Mouse (Mus musculus) hindbrain, embryonic 15.5 days (tissue): ENCODE measurements around the gene Saa2. TPM values are rescaled to one million over a fixed set of nuclear protein-coding genes. Genes with fewer than 3 reads are reported as not detected.
A peak's percentile ranks its signal among the peaks of the same experiment; 100 is the strongest.

Experiments
- ATAC-seq: fragments of 200-750 bp; cut with Nextera tagmentation; 2 replicates; pipeline ENCODE4 v1.8.0; 2017; ENCODE audit warnings: low read depth, moderate number of reproducible peaks, moderate TSS enrichment; ENCODE audit not compliant: low FRiP score
- H3K27ac ChIP-seq: fragments of 300-500 bp; sonication (generic); replicated peaks from 2 replicates; pipeline ENCODE4 v1.5.1; 2015; ENCODE audit warnings: mild to moderate bottlenecking, inconsistent platforms
- H3K27me3 ChIP-seq: fragments of 300-500 bp; sonication (generic); 2 replicates; pipeline ENCODE4 v1.6.1; 2015; ENCODE audit warnings: control low read depth, inconsistent platforms
- H3K36me3 ChIP-seq: fragments of 300-500 bp; sonication (generic); 2 replicates; pipeline ENCODE4 v1.6.1; 2015; ENCODE audit warnings: control low read depth, inconsistent platforms
- H3K4me1 ChIP-seq: fragments of 300-500 bp; sonication (generic); replicated peaks from 2 replicates; pipeline ENCODE4 v1.6.1; 2015; ENCODE audit warnings: control low read depth, inconsistent platforms
- H3K4me2 ChIP-seq: fragments of 300-500 bp; sonication (generic); 2 replicates; pipeline ENCODE4 v1.6.1; 2015; ENCODE audit warnings: moderate library complexity, mild to moderate bottlenecking, inconsistent platforms
- H3K4me3 ChIP-seq: fragments of 300-500 bp; sonication (generic); 2 replicates; pipeline ENCODE4 v1.5.1; 2015; ENCODE audit warnings: mild to moderate bottlenecking, inconsistent platforms
- H3K9ac ChIP-seq: fragments of 300-500 bp; sonication (generic); 2 replicates; pipeline ENCODE4 v1.6.1; 2015; ENCODE audit warnings: inconsistent platforms
- H3K9me3 ChIP-seq: fragments of 300-500 bp; sonication (generic); 2 replicates; pipeline ENCODE4 v1.6.1; 2016; ENCODE audit warnings: control low read depth, inconsistent platforms
- WGBS: fragments of 180-500 bp; shearing (Covaris S2); methylation state at CpG from one replicate; pipeline ENCODE4 v1.1.7; 2015; 5-methylcytosine and 5-hydroxymethylcytosine counted together
- polyA plus RNA-seq: library from polyadenylated mRNA; unstranded; fragments of >200 nt; fragmentation: Nextera tagmentation; extraction: Ambion mirVana; gene quantifications from 2 replicates; pipeline ENCODE4 v1.2.1, GENCODE M21; 2015

Gene Saa2
- 0.14 TPM in 1 of 2 replicates, not detected in the other for polyA plus RNA-seq

DNA sequence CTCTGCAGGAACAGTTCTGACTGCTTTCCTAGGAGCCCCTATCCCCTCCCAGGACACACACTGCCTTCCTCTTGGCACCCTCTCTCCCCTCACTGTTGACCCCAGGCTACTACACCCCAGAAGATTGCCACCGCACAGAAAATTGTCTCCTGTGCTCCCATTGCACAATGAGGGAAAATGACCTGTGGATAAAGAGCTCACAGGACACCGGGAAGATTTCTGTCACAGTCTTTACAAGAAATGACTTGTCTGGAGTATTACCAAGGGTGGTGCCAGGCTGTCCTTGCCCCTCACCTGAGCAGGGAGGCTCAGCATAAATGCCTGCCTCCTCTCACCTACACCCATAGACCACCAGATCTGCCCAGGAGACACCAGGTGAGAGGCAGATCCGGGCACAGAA, at the start of gene Saa2:
Gene Saa2 (plus strand): TSS at position 301 of the 400 bp plus-strand sequence.
- no peak for ATAC-seq
- WGBS, result 69% methylated on average over 3 of the region's 3 CpGs

DNA sequence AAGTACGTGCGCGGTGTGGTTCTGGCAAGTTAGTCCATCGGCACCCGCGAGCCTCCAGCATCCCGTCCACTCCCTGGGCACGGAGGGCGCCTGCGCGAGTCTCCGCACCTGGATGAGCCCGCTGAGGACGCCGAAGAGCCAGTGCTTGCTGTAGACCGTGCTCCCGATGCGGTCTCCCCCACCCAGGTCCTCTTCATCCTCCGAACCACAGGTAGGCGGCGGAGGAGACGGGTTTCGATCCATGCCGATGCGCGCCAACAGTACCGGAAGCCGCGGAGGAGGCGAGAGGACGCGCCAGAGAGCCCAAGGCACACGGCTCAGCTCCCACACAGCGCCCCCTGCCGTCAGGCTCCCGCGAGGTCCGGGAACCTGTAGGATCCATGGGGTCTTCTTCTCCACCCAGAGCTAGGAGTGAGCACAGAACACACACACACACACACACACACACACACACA, 41.2 kb upstream of the Saa2 start, which contains the start of gene Saal1:
Gene Saal1 (minus strand): TSS at position 291 of the 455 bp plus-strand sequence.
- ATAC-seq, result peak; percentile 96
- 0% methylated on average over 38 of the region's 38 CpGs for WGBS

More for the DNA sequence above, at the start of gene Saa2:
- no peak within 1 kb of the TSS for H3K27ac ChIP-seq
- H3K9ac ChIP-seq, result no peak within 1 kb of the TSS
- no peak within 1 kb of the TSS for H3K4me3 ChIP-seq
- H3K36me3 ChIP-seq, result no peaks in the 10 kb centered on the region
- H3K27me3 ChIP-seq, result no peaks in the 10 kb centered on the region
- H3K9me3 ChIP-seq, result no peaks in the 10 kb centered on the region
- no peaks in the 10 kb centered on the region for H3K4me1 ChIP-seq
- H3K4me2 ChIP-seq, result no peak within 1 kb of the TSS

DNA sequence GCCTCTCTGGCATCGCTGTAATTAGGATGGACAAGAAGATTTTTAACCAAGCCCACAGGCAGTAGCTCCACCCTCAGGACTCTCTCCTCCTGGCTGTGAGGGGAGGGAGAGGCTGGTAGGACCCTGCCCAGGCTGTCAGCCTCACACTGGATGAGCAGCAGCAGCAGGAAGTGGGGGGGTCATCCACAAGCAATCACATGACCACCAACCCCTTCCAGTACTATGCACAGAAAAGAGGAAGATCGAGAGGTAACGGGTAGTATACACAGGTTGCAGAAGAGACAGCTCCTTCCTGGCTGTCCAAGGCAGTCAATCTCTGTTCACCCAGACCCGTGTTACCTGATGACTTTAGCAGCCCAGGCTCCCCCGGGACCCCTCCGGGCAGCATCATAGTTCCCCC, 39.3 kb upstream of the Saa2 start:
- Histone ChIP-seq H3K9ac (no peak overlapping the region), H3K4me3 (no peak overlapping the region), H3K4me1 (peaks cover 9% of the 10 kb centered on the region), H3K4me2 (no peak overlapping the region), H3K36me3 (no peaks in the 10 kb centered on the region), H3K27ac (no peak overlapping the region), H3K9me3 (no peaks in the 10 kb centered on the region), H3K27me3 (no peaks in the 10 kb centered on the region)
- ATAC-seq, result no peak
- WGBS, result 71% methylated on average over 6 of the region's 6 CpGs

More for the DNA sequence above, 41.2 kb upstream of the Saa2 start, which contains the start of gene Saal1:
- Histone ChIP-seq H3K4me2 (peak within 1 kb of the TSS; percentile 57), H3K36me3 (peaks cover 12% of the 10 kb centered on the region), H3K27ac (peak within 1 kb of the TSS; percentile 90), H3K9ac (peak within 1 kb of the TSS; percentile 92), H3K4me3 (peak within 1 kb of the TSS; percentile 95), H3K4me1 (peaks cover 9% of the 10 kb centered on the region), H3K27me3 (no peaks in the 10 kb centered on the region), H3K9me3 (no peaks in the 10 kb centered on the region)

DNA sequence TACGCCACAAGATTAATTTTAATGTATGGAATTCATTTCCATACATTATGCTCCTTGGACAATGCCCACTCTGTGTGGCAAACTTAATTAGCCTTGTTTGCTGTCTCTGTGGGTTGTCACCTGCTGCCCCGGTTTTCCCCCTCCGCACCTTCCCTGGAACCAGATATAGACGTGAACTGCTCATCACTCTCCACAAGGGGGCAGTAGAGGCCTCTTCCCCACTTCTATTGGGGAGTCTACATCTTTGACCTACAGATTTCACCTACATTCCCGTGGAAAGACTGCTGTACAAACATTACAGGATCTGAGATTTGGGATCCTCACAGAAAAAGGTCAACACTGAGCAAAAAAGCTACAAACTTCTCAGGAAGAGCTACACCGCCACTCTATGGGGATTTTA, 37.1 kb upstream of the Saa2 start:
- H3K27me3 ChIP-seq, result 0 out of 2 replicates have a peak, but pooled peaks cover under 1% of the 10 kb centered on the region
- H3K9me3 ChIP-seq, result no peaks in the 10 kb centered on the region
- WGBS, result 34% methylated on average over 6 of the region's 6 CpGs

DNA sequence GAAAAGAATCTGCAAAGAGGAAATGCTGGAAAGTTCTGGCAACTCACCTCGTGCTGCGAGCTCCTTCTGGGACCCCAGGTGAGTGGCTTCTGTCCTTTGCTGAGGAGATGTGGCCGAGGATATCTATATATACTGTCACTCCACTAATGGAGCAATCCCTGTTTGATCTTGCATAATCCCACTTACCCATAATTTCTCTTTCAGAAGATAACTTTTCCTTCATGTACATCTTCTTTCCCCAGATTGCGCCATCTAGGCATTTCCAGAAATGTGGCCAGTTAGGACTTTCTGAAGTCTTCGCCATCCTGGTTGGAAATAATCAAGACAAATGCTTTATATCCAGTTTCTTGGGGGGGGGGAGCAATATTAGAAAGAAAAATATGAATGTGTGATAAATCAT, 36.0 kb upstream of the Saa2 start, which contains the start of gene Saa3:
Gene Saa3 (minus strand): TSS at position 101 of the 400 bp plus-strand sequence.
- 92% methylated on average over 5 of the region's 5 CpGs for WGBS
- Histone ChIP-seq H3K9ac (no peak within 1 kb of the TSS), H3K4me2 (no peak within 1 kb of the TSS), H3K36me3 (no peaks in the 10 kb centered on the region), H3K9me3 (no peaks in the 10 kb centered on the region), H3K4me1 (no peaks in the 10 kb centered on the region), H3K27ac (no peak within 1 kb of the TSS), H3K4me3 (no peak within 1 kb of the TSS), H3K27me3 (0 out of 2 replicates have a peak, but pooled peaks cover 2% of the 10 kb centered on the region)
- ATAC-seq, result no peak

More for the DNA sequence above, 37.1 kb upstream of the Saa2 start:
- H3K4me2 ChIP-seq, result no peak overlapping the region
- no peak overlapping the region for H3K27ac ChIP-seq
- no peaks in the 10 kb centered on the region for H3K36me3 ChIP-seq
- H3K4me3 ChIP-seq, result no peak overlapping the region
- no peak overlapping the region for H3K9ac ChIP-seq
- ATAC-seq, result no peak
- H3K4me1 ChIP-seq, result peaks cover 3% of the 10 kb centered on the region

DNA sequence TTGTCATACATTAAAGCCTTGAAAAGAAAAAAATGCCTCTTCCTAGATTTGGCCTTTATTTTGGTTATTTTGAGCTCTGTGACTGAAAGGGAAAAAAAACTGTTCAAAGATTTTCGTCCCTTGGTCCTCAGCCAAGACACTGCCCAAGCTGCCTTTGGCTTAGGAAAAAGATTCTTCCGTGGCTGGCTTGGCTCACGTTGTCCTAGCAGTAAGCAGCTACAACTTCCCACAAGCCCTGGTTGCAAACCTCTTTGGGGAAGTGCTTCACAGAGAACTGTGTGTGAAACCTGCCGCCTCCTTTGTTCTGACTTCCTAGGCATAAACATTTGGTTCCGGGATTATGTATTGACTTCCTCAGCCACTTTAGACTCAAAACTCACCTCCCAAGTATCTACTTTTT, 34.7 kb upstream of the Saa2 start:
- no peak overlapping the region for H3K9ac ChIP-seq
- H3K27me3 ChIP-seq, result 0 out of 2 replicates have a peak, but pooled peaks cover 2% of the 10 kb centered on the region
- no peaks in the 10 kb centered on the region for H3K9me3 ChIP-seq
- H3K4me3 ChIP-seq, result no peak overlapping the region
- 58% methylated on average over 5 of the region's 5 CpGs for WGBS
- no peaks in the 10 kb centered on the region for H3K4me1 ChIP-seq
- no peak overlapping the region for H3K27ac ChIP-seq
- H3K4me2 ChIP-seq, result no peak overlapping the region
- H3K36me3 ChIP-seq, result no peaks in the 10 kb centered on the region
- no peak for ATAC-seq

DNA sequence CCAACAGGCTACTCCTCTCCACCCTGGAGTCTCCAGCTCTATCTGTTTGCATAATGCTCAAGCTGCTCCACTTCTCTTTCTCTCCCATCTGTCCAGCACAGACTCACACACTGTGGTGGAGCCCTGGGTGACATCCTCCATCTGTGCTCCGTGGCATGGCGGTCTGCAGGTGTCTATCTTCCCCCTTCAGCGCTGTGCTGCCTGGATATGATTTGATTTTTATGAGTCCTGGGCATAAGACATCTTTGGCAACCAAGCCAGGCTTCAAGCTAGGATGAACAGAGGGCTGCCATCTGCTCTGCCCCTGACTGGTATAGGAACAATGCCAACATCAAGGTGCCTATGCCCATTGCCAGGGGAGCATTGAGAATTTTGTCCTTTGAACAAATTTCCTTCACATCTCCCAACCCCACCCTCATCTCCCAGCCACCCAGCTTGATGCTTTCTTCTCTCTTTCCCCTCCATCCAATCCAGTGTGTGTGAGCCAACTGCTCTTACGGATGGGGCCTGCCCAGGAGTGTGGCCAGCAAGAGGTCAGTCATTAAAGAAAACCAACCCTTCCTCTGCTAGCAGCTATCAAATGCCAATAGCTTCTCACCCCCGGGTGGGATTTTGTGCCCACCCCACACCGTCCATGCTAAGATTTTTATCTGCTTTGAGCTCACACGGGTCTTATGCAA, 32.9 kb upstream of the Saa2 start:
- no peaks in the 10 kb centered on the region for H3K9me3 ChIP-seq
- H3K27me3 ChIP-seq, result 0 out of 2 replicates have a peak, but pooled peaks cover 2% of the 10 kb centered on the region
- H3K27ac ChIP-seq, result peak overlapping the region; percentile 15; the same call in 1 of the 2 replicates
- H3K4me2 ChIP-seq, result no peak overlapping the region
- H3K4me3 ChIP-seq, result no peak overlapping the region
- H3K36me3 ChIP-seq, result no peaks in the 10 kb centered on the region
- 80% methylated on average over 7 of the region's 7 CpGs for WGBS
- no peaks in the 10 kb centered on the region for H3K4me1 ChIP-seq
- ATAC-seq, result peak; percentile 89
- H3K9ac ChIP-seq, result no peak overlapping the region

DNA sequence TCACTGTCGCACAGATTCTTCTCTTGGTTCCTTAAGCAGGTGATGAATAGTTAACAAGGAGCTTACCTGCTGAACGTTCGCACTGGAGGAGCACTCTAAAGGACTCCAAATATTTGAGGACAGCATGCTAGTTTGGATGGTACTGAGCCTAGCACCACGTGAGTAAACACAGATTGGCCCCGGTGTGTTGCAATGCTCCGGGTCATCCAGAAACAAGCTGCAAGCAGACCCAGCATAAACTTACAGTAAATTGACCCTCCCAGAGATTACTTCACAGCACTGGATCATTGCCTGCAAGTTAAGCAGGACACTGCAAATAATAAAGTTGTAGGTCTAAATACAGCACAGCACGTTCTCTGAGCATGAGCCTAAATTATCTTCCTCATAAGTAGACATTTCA, 32.1 kb upstream of the Saa2 start:
- Histone ChIP-seq H3K9ac (no peak overlapping the region), H3K36me3 (no peaks in the 10 kb centered on the region), H3K4me2 (no peak overlapping the region), H3K4me3 (no peak overlapping the region), H3K4me1 (no peaks in the 10 kb centered on the region), H3K27ac (no peak overlapping the region), H3K27me3 (0 out of 2 replicates have a peak, but pooled peaks cover 2% of the 10 kb centered on the region), H3K9me3 (no peaks in the 10 kb centered on the region)
- ATAC-seq, result no peak
- 79% methylated on average over 7 of the region's 7 CpGs for WGBS

DNA sequence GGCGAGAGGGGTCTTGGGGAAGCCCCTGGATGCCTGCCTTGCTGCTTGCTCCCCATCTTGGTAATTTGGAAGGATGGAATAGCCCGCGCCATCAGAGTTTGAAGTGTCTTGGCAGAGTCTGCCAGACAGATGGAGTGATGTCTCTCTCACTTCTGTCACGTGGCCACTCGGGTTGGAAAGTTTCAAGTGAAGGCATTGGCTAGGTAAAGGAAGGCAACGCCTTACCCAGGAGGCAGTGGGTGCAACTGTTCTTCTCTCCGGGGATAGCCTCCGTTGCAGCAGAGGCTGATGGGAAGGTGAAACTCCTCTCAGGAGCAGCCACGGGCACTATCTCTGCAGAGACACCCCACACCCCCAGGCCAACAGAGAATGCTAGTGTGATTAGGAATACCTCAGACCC, 31.1 kb upstream of the Saa2 start:
- H3K27ac ChIP-seq, result no peak overlapping the region

DNA sequence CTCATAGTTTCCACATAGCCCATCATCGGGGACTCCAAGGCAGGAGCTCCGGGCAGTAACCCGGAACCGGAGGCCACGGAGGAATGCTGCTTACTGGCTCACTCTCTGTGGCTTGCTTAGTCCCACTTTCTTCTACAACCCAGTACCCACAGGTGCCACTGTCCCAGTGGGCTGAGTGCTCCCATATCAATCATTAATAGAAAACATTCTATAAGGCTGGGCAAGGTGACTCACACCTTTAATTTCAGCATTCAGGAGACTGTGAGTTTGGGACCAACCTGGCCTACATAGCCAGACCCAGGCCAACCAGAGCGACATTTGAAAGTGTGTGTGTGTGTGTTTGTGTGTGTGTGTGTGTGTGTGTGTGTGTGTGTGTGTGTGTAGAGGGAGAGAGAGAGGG, 28.2 kb upstream of the Saa2 start:
- H3K36me3 ChIP-seq, result no peaks in the 10 kb centered on the region
- 0 out of 2 replicates have a peak, but pooled peaks cover 2% of the 10 kb centered on the region for H3K27me3 ChIP-seq
- no peaks in the 10 kb centered on the region for H3K9me3 ChIP-seq
- WGBS, result 94% methylated on average over 6 of the region's 6 CpGs
- ATAC-seq, result no peak
- no peak overlapping the region for H3K4me2 ChIP-seq
- H3K4me3 ChIP-seq, result no peak overlapping the region
- H3K9ac ChIP-seq, result no peak overlapping the region
- H3K4me1 ChIP-seq, result no peaks in the 10 kb centered on the region
- H3K27ac ChIP-seq, result no peak overlapping the region

More for the DNA sequence above, 31.1 kb upstream of the Saa2 start:
- no peak for ATAC-seq
- Histone ChIP-seq H3K9me3 (no peaks in the 10 kb centered on the region), H3K27me3 (0 out of 2 replicates have a peak, but pooled peaks cover 2% of the 10 kb centered on the region), H3K36me3 (no peaks in the 10 kb centered on the region), H3K9ac (no peak overlapping the region), H3K4me2 (no peak overlapping the region), H3K4me1 (no peaks in the 10 kb centered on the region), H3K4me3 (no peak overlapping the region)
- 83% methylated on average over 9 of the region's 9 CpGs for WGBS

DNA sequence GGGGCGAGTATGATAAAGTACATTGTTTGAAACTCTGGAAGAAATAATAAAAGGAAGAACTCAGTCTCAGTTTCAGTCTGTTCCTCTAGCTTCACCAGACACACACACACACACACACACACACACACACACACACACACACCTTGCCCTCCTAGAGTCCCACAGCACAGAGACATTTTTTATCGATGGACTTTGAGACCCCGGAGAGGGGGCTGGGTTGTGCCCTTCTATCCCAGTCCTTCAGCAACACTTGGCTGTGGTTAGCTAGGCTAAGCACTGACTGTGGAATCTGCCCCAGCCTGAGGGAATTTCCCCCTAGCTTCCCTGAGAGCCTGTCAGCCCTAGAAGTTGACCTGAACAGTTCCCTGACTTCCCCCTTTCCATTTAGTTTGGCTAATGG, 27.7 kb upstream of the Saa2 start:
- Histone ChIP-seq H3K4me2 (no peak overlapping the region), H3K36me3 (no peaks in the 10 kb centered on the region), H3K27ac (no peak overlapping the region), H3K27me3 (0 out of 2 replicates have a peak, but pooled peaks cover 2% of the 10 kb centered on the region), H3K4me1 (no peaks in the 10 kb centered on the region), H3K9me3 (no peaks in the 10 kb centered on the region), H3K4me3 (no peak overlapping the region), H3K9ac (no peak overlapping the region)
- 85% methylated on average over 3 of the region's 3 CpGs for WGBS
- ATAC-seq, result no peak

DNA sequence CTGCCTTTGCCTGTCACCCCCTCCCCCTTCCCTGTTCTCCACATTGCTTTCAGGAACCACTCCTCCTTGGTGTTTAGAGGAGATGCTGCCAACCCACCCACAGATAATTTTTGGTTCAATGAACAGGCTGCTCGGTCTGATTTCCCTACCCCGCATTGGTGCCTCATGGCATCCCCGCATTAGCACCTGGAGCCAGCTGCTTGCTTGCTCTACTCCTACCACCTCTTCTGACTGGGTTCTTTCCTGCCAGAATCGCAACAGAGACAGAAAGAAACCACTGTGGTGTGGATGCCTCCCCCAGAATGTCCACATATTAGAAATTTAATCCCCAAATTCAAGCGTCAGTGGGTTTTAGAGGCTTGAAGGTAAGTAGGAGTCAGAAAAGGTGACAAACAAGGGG, 27.2 kb upstream of the Saa2 start:
- H3K4me2 ChIP-seq, result no peak overlapping the region
- no peak overlapping the region for H3K27ac ChIP-seq
- no peak for ATAC-seq
- H3K9ac ChIP-seq, result no peak overlapping the region
- WGBS, result 78% methylated on average over 5 of the region's 5 CpGs
- H3K4me1 ChIP-seq, result no peaks in the 10 kb centered on the region
- no peak overlapping the region for H3K4me3 ChIP-seq
- H3K36me3 ChIP-seq, result no peaks in the 10 kb centered on the region
- H3K9me3 ChIP-seq, result no peaks in the 10 kb centered on the region
- 0 out of 2 replicates have a peak, but pooled peaks cover 2% of the 10 kb centered on the region for H3K27me3 ChIP-seq
